Mouse (Mus musculus): ENCODE measurements at regions not wholly inside any gene's neighbourhood (a gene's known extent, or its start where the extent isn't known, plus 50 kb on each side); places are given as distances from the start of the nearest gene placed in this dataset.

DNA sequence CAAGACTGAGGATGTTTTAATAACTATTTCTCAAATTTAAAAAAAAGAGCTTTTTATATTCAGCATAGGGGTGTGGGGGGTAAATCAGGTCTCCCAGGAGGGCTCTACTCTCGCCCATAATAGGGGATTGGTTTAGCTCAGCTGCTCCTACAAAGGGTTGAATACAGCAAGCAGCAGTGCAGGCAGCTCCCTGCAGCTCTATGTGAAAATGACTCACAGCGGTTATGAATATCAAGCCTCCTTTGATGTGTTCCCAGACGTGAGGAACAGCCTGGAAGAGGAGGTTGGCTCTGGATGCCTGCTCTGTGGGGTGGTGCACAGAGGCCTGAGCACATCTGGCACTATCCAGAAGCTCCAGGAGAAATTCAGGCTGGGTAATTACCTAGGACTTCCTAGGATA lies 192.3 kb downstream of the Dad1 start:
- Histone ChIP-seq H3K4me2 (replicated peaks) (no peak overlapping the region), H3K4me3 (replicated peaks; ENCODE audit: low read length) (no peak overlapping the region), H3K36me3 (replicated peaks; ENCODE audit: control insufficient read depth, insufficient read depth) (no peaks in the 10 kb centered on the region), H3K4me1 (replicated peaks; ENCODE audit: control insufficient read depth, insufficient read depth, low read length) (peaks cover 33% of the 10 kb centered on the region), H3K9me3 (ENCODE audit: control insufficient read depth, low read length) (no peaks in the 10 kb centered on the region), H3K27me3 (ENCODE audit: control insufficient read depth, insufficient read depth, low read length) (no peaks in the 10 kb centered on the region), H3K27ac (no peak overlapping the region), H3K9ac (no peak overlapping the region)
- ATAC-seq (ENCODE audit: low FRiP score) (no peak), DNase-seq (ENCODE audit: low spot score) (no peak)
- WGBS, result 22% methylated on average over 3 of the region's 3 CpGs

DNA sequence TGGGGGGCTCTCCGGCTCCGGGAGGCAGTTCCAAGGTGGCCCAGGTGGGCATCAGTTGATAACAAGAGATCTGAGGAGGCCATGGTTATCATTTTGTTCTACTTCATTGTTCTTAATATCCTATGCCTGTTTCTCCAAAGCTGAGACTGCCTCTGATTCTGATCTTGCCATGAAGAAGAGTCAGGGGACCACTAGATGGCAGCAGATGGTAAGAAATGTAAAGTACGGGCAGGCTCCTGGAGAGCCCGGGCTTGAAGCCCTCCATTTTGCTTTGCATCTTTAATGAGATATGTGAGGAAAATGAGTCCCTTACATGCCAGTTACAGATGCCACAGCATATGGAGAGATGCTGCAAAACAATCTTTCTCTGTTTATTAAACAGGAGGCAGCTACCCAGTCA lies 194.1 kb downstream of the Dad1 start:
- DNase-seq (ENCODE audit: low spot score), result peak; percentile 97
- Histone ChIP-seq H3K4me3 (replicated peaks; ENCODE audit: low read length) (no peak overlapping the region), H3K27ac (peak overlapping the region; percentile 68), H3K4me1 (replicated peaks; ENCODE audit: control insufficient read depth, insufficient read depth, low read length) (peaks cover 29% of the 10 kb centered on the region), H3K9ac (peak overlapping the region; percentile 13; the same call in 1 of the 2 replicates), H3K4me2 (replicated peaks) (0 out of 2 replicates have a peak overlapping the region, but pooled peaks have one; percentile 2), H3K27me3 (ENCODE audit: control insufficient read depth, insufficient read depth, low read length) (no peaks in the 10 kb centered on the region), H3K9me3 (ENCODE audit: control insufficient read depth, low read length) (no peaks in the 10 kb centered on the region), H3K36me3 (replicated peaks; ENCODE audit: control insufficient read depth, insufficient read depth) (no peaks in the 10 kb centered on the region)
- WGBS, result 23% methylated on average over 4 of the region's 4 CpGs
- ATAC-seq (ENCODE audit: low FRiP score), result peak; percentile 85

DNA sequence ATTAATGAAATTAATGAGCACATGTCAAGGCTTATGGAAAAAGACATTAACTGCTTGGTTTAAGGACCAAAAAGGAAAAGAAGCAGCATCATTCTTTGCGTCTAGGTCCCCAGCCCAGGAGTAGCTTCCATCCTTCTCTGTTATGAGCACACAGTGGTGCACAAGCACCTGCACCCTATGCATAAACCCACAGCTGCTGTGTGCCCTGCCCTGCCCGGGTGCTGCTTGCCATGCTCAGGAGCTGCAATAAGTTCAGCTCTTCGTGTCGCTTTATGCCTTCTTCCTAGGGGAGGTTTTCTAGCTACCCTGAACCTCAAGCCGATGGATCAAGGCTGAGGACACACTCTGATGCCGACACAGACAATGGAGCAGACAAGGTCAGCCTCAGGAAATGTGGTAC lies 194.8 kb downstream of the Dad1 start:
- no peak overlapping the region for H3K4me2 ChIP-seq (replicated peaks)
- no peaks in the 10 kb centered on the region for H3K9me3 ChIP-seq (ENCODE audit: control insufficient read depth, low read length)
- H3K27ac ChIP-seq, result peak overlapping the region; percentile 68
- ATAC-seq (ENCODE audit: low FRiP score) (peak; percentile 44; the same call in 1 of the 2 replicates), DNase-seq (ENCODE audit: low spot score) (no peak)
- H3K27me3 ChIP-seq (ENCODE audit: control insufficient read depth, insufficient read depth, low read length), result no peaks in the 10 kb centered on the region
- peaks cover 27% of the 10 kb centered on the region for H3K4me1 ChIP-seq (replicated peaks; ENCODE audit: control insufficient read depth, insufficient read depth, low read length)
- H3K9ac ChIP-seq, result no peak overlapping the region
- WGBS, result 70% methylated on average over 6 of the region's 6 CpGs
- H3K36me3 ChIP-seq (replicated peaks; ENCODE audit: control insufficient read depth, insufficient read depth), result no peaks in the 10 kb centered on the region
- no peak overlapping the region for H3K4me3 ChIP-seq (replicated peaks; ENCODE audit: low read length)

DNA sequence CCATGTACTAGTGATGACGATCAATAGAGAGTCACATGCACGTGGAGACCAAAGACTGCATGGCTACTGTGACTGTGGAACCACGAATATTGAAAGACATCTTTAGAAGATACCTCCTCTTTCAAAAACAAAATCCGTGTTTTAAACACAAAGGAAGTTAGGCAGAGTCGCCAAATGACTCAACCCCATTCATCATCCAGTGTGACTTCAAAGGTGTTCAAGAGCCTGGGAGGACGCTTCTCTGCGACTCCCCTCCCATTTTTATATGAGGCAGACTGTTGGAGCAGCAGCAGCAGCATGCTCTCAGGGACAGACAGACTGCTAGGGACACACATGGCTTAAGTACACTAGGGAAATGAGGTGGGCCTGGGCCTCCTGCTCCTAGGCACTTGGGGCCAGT lies 197.2 kb downstream of the Dad1 start:
- WGBS, result 68% methylated on average over 7 of the region's 7 CpGs
- Histone ChIP-seq H3K9ac (no peak overlapping the region), H3K4me3 (replicated peaks; ENCODE audit: low read length) (no peak overlapping the region), H3K9me3 (ENCODE audit: control insufficient read depth, low read length) (no peaks in the 10 kb centered on the region), H3K27me3 (ENCODE audit: control insufficient read depth, insufficient read depth, low read length) (no peaks in the 10 kb centered on the region), H3K4me2 (replicated peaks) (no peak overlapping the region), H3K36me3 (replicated peaks; ENCODE audit: control insufficient read depth, insufficient read depth) (no peaks in the 10 kb centered on the region), H3K27ac (no peak overlapping the region), H3K4me1 (replicated peaks; ENCODE audit: control insufficient read depth, insufficient read depth, low read length) (peaks cover 25% of the 10 kb centered on the region)
- DNase-seq (ENCODE audit: low spot score) (no peak), ATAC-seq (ENCODE audit: low FRiP score) (no peak)

DNA sequence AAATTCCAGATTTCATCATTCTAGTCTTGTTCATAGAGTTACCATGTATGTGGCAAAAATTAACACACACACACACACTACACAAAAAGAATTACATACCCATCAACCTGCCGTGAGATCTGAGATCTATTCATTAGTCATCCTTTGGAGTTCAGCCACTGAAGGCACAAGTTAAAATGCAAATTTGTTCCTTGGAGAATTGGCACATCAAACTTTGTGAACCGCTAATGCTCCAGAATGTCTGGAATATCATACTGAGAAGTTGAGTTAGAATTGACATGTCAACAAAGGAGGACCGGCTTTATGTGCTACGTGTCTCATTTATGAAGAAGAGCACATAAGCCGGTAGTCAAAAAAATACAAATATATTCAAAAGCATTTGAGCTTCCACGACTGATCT lies 198.5 kb downstream of the Dad1 start:
- Histone ChIP-seq H3K27me3 (ENCODE audit: control insufficient read depth, insufficient read depth, low read length) (no peaks in the 10 kb centered on the region), H3K36me3 (replicated peaks; ENCODE audit: control insufficient read depth, insufficient read depth) (no peaks in the 10 kb centered on the region), H3K27ac (no peak overlapping the region), H3K9ac (no peak overlapping the region), H3K4me2 (replicated peaks) (no peak overlapping the region), H3K9me3 (ENCODE audit: control insufficient read depth, low read length) (no peaks in the 10 kb centered on the region), H3K4me3 (replicated peaks; ENCODE audit: low read length) (no peak overlapping the region), H3K4me1 (replicated peaks; ENCODE audit: control insufficient read depth, insufficient read depth, low read length) (peaks cover 12% of the 10 kb centered on the region)
- WGBS, result 56% methylated on average over 6 of the region's 6 CpGs
- ATAC-seq (ENCODE audit: low FRiP score) (no peak), DNase-seq (ENCODE audit: low spot score) (no peak)

DNA sequence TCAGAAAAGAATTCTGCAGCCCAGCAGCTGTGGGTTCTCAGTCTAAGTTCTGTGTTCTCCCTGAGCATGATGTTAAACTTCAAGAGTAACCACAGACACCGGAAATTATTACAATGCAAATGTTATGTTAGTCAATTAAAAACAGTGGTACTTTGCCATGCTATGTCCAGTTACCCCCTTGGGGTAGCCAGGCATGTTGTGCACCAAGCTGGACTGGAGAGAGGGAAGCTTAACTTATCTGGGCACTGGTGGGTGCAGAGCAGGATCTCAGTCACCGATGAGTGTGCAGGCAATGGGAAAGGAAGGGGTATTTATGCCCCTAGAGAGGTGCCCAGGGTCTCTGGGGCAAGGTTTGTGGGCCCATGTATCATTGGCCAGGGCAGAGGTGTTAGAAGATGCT lies 211.6 kb downstream of the Dad1 start:
- Histone ChIP-seq H3K9ac (no peak overlapping the region), H3K4me2 (replicated peaks) (no peak overlapping the region), H3K27me3 (ENCODE audit: control insufficient read depth, insufficient read depth, low read length) (no peaks in the 10 kb centered on the region), H3K4me1 (replicated peaks; ENCODE audit: control insufficient read depth, insufficient read depth, low read length) (no peaks in the 10 kb centered on the region), H3K27ac (no peak overlapping the region), H3K4me3 (replicated peaks; ENCODE audit: low read length) (no peak overlapping the region), H3K9me3 (ENCODE audit: control insufficient read depth, low read length) (no peaks in the 10 kb centered on the region), H3K36me3 (replicated peaks; ENCODE audit: control insufficient read depth, insufficient read depth) (no peaks in the 10 kb centered on the region)
- DNase-seq (ENCODE audit: low spot score) (no peak), ATAC-seq (ENCODE audit: low FRiP score) (no peak)
- 87% methylated on average over 2 of the region's 2 CpGs for WGBS

DNA sequence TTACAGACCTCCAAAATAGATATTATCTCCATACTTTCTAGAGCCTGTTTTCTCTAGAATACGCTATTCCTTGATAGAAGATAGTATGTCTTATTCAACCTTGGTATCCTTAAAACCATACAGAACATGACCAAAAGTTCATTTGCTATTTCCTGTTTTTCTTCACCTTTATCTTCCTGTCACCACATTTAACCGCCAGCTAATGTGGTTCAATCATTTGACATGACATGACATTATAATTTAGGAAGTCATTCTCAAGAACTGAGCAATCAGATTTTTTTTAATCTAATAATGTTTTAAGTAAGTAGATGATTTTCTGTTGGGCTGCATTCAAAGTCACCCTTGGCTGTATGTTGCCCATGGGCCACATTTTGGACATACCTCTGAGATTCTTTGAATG lies 213.3 kb downstream of the Dad1 start:
- Histone ChIP-seq H3K9ac (no peak overlapping the region), H3K4me1 (replicated peaks; ENCODE audit: control insufficient read depth, insufficient read depth, low read length) (no peaks in the 10 kb centered on the region), H3K27ac (no peak overlapping the region), H3K27me3 (ENCODE audit: control insufficient read depth, insufficient read depth, low read length) (no peaks in the 10 kb centered on the region), H3K9me3 (ENCODE audit: control insufficient read depth, low read length) (no peaks in the 10 kb centered on the region), H3K4me3 (replicated peaks; ENCODE audit: low read length) (no peak overlapping the region), H3K4me2 (replicated peaks) (no peak overlapping the region), H3K36me3 (replicated peaks; ENCODE audit: control insufficient read depth, insufficient read depth) (no peaks in the 10 kb centered on the region)
- ATAC-seq (ENCODE audit: low FRiP score) (no peak), DNase-seq (ENCODE audit: low spot score) (no peak)
- WGBS, result 88% methylated on average over 2 of the region's 2 CpGs

DNA sequence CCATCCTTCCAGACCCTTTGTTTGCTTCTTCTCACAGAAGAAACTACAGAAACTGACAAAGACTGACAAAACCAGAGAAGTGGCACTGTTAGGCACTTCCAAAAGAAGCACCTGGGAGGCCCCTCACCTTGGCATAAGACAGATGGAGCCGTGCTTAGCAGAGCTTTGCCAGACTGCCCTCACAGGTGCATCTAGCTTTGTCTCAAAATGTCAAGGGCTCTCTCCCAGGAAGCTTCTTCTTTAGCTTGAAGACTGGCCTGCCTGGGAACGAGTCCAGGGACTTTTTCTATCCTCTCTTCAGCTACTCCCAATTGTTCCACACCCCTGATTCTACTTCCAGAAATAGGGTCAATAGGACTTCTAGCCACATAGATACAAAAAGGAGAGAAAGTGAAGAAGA lies 219.4 kb downstream of the Dad1 start:
- H3K36me3 ChIP-seq (replicated peaks; ENCODE audit: control insufficient read depth, insufficient read depth), result no peaks in the 10 kb centered on the region
- H3K9ac ChIP-seq, result no peak overlapping the region
- no peak overlapping the region for H3K27ac ChIP-seq
- no peak for DNase-seq (ENCODE audit: low spot score)
- H3K4me2 ChIP-seq (replicated peaks), result no peak overlapping the region
- no peak overlapping the region for H3K4me3 ChIP-seq (replicated peaks; ENCODE audit: low read length)
- H3K4me1 ChIP-seq (replicated peaks; ENCODE audit: control insufficient read depth, insufficient read depth, low read length), result no peaks in the 10 kb centered on the region
- 79% methylated on average over 2 of the region's 2 CpGs for WGBS
- ATAC-seq (ENCODE audit: low FRiP score), result no peak
- no peaks in the 10 kb centered on the region; the same call in 1 of the 2 replicates for H3K27me3 ChIP-seq (ENCODE audit: control insufficient read depth, insufficient read depth, low read length)
- no peaks in the 10 kb centered on the region for H3K9me3 ChIP-seq (ENCODE audit: control insufficient read depth, low read length)

DNA sequence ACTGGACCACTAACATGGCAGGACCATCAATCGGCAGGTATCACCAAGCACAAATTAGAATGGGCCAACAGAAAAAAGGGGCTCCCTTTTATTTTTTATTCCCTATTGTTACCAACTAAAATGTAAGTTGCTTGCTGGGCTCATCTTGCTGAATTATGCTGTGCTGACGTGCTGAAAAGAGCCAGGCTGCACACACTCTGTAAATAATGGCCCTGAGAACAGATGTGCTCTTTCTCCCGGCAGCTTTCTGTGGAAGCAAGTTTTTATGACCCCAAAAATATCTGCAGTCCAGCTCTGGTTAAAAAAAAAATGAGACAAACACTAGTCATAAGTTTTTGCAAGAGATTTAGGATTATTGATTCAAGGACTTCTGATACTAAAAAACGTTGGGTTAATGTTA lies 230.4 kb downstream of the Dad1 start:
- WGBS, result 73% methylated on average over 4 of the region's 4 CpGs
- Histone ChIP-seq H3K4me3 (replicated peaks; ENCODE audit: low read length) (no peak overlapping the region), H3K4me2 (replicated peaks) (no peak overlapping the region), H3K9me3 (ENCODE audit: control insufficient read depth, low read length) (no peaks in the 10 kb centered on the region), H3K36me3 (replicated peaks; ENCODE audit: control insufficient read depth, insufficient read depth) (no peaks in the 10 kb centered on the region), H3K27me3 (ENCODE audit: control insufficient read depth, insufficient read depth, low read length) (no peaks in the 10 kb centered on the region), H3K4me1 (replicated peaks; ENCODE audit: control insufficient read depth, insufficient read depth, low read length) (no peaks in the 10 kb centered on the region), H3K27ac (no peak overlapping the region), H3K9ac (no peak overlapping the region)
- DNase-seq (ENCODE audit: low spot score) (no peak), ATAC-seq (ENCODE audit: low FRiP score) (no peak)

DNA sequence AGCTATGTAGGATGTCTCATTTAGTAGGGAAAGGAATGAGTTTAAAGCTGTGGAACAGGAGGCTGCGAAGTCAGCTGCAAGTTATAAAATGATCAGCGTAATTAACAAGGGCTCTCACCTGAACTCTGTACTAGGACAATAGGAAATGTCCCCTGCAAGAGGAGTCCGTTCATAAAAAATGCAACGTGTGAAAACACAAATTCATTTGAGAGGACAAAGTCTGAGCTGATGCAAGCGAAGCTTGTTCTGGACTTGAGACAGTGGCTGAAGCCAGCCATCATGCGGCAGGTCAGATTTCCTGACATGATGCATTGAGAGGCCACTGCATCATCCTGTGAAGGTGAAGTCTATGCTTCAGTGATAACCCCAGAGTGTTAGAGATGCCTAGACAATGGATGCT lies 232.5 kb downstream of the Dad1 start:
- Histone ChIP-seq H3K4me2 (replicated peaks) (no peak overlapping the region), H3K36me3 (replicated peaks; ENCODE audit: control insufficient read depth, insufficient read depth) (no peaks in the 10 kb centered on the region)
- 91% methylated on average over 6 of the region's 6 CpGs for WGBS

More for the DNA sequence above, 232.5 kb downstream of the Dad1 start:
- no peaks in the 10 kb centered on the region for H3K27me3 ChIP-seq (ENCODE audit: control insufficient read depth, insufficient read depth, low read length)
- no peak for ATAC-seq (ENCODE audit: low FRiP score)
- H3K27ac ChIP-seq, result no peak overlapping the region
- no peak overlapping the region for H3K9ac ChIP-seq
- H3K4me1 ChIP-seq (replicated peaks; ENCODE audit: control insufficient read depth, insufficient read depth, low read length), result no peaks in the 10 kb centered on the region
- no peaks in the 10 kb centered on the region for H3K9me3 ChIP-seq (ENCODE audit: control insufficient read depth, low read length)
- no peak for DNase-seq (ENCODE audit: low spot score)
- H3K4me3 ChIP-seq (replicated peaks; ENCODE audit: low read length), result no peak overlapping the region
